Mouse (Mus musculus) heart, adult 9 months (tissue): ENCODE data around the gene Zfp800.

ENCODE experiments used
- DNase-seq, 2 experiments: peaks; one replicate each; pipeline ENCODE4 v3.0.0; 2022; ENCODE audit warnings: low spot score in 2 of 2

Gene Zfp800

DNA sequence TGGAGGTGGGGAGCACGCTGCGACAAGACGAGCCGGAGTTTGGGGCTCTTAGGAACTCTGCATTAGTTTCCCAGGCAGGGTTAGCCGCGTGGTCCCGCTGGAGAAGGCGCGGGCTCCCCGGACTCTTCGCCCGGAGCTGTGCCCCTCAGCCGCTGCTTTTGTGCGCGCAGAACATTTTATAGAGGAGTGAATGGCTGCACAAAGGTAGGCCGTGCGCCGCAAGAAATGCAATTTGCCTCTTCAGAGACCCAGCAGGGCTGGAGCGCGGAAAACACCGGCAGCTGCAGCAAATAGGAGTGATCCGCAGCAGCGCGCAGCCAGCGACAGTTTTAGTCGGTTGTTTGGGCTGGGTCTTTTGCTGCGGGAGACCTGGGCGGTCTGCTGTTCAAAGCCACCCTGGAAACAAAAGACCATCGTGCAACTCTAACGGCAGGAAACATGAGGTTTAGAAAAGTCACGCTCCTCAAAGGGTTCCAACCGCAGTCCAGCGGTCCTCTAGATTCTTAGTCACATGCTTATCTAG, at the start of gene Zfp800:
Gene Zfp800 (minus strand): TSS at position 325 of the 523 bp plus-strand sequence.
- DNase-seq: no peak

GRCm38 (mm10) chr6:28431538-28431855, 33.7 kb upstream of the Zfp800 start:
- no peak for DNase-seq

DNA sequence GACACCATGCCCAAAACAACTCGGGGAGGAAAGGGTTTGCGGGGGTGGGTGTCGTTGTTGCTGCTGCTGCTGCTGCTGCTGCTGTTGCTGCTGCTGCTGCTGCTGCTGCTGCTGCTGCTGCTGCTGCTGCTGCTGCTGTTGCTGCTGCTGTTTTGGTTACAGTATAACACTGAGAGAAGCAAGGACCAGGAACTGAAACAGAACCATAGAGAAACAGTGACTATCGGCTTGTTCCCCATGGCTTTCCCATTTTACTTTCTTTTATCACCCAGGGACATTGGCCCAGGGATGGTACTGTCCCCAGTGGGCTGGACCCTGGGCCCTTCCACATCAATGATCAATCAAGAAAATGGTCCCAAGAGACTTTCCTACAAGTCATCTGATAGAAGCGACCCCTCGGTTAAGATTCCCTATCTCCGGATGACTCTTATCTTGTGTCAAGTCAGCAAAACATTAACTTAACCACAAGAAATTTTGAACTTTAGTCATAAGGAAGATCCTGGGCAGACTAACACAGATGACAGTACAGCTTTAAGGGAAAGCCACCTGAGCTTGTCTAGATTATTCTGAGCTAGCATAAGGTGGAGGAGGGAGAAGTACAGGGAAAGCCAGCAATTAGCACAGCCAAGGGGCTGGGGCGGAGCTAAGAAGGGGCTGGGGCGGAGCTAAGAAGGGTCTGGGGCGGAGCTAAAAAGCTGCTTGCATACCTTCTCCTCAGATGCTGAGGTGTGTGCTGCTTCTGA, 33.2 kb upstream of the Zfp800 start:
- no peak for DNase-seq

GRCm38 (mm10) chr6:28429870-28430269, 32.1 kb upstream of the Zfp800 start:
- no peak for DNase-seq

GRCm38 (mm10) chr6:28428290-28428689, 30.5 kb upstream of the Zfp800 start, which contains the start of gene Gcc1:
TSS of gene Gcc1 (minus strand) at chr6:28428390.
- no peak for DNase-seq

DNA sequence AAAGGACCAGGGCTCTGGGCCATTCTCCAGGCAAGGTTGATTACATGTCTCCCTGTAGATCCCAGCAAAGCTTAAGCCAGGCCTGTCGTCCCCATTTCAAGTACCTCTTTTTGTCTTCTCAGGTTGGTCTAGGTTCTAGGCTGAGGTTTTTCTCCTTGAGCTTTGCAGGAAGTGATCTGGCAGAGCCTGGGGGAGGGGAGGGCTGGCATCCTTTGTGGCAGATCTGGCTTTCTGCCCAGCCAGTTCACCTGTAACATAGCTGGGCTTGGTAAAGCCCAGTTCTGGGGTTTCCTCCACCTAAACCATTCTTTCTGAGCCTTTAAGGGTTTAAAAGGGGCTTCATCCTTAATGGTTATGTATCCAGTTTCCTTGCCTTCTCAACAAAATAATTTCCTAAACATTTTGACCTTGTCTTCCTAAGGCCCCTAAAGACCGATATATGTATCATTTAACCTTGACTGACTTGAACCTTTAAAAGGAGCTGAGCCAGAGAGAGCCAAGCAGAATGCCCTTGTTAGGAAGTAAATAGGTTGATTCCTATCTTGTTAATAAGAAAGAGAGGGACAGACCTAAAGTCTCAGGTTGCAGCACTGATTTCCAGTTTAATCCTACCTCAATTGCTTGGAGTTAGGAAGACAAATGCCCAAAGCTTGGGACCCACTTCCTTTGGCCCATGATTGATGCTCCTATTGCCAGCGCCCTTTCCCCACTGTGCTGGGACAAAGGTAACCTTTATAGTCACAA, 29.5 kb upstream of the Zfp800 start, which contains the start of gene Fscn3:
Gene Fscn3 (plus strand): TSS at position 694 of the 744 bp plus-strand sequence.
- DNase-seq: no peak

GRCm38 (mm10) chr6:28425019-28425418, 27.2 kb upstream of the Zfp800 start:
- no peak for DNase-seq

GRCm38 (mm10) chr6:28423767-28424695, 26.2 kb upstream of the Zfp800 start:
- peak; percentile 57 for DNase-seq

DNA sequence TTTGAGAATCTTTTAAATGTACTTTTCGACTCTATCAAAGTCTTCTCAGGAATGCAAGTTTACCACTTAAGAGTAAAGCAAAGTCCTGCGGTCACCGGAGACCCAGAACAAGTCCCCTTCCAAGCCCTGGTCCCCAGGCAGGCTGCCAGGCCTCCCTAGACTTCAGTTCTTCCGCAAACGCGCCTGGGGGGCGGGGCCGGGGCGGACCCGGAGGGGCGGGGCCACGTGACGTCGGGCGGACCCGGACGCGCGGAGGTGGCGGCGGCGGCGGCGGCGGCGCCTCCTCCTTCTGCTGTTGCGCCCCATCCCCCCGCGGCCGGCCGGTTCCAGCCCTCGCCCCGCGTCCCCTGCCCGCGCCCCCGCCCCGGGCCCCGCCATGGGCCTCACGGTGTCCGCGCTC, 25.5 kb upstream of the Zfp800 start, which contains the start of gene Arf5:
Gene Arf5 (plus strand): TSS at position 248 of the 400 bp plus-strand sequence.
- peak; percentile 93 to 94 for DNase-seq

GRCm38 (mm10) chr6:28422651-28423290, 25.0 kb upstream of the Zfp800 start:
- DNase-seq: no peak

DNA sequence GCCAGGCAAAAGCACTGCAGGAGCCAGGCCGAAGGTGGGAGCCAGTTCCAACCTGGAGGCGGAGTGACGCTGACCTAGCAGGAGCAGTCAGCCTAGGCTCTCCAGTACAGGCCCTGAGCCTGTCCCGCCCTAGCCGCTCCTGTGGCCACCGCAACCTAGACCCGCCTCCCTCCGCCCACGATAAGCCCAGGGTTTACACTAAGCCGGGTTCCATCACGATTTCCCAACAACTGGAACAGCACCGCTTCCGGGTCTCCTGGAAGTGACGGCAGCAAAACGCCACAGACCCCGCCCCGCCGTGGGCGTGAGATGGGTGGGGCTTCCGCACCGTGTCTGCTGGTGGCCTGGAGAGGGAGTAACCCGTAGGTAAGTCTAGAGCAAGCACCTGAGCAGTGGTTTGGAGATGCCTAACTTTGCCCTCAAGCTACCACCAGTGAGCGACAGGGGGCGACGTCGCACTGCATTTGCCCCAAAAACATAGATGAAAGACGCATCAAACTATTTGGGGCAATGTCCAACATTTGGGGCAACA, 23.7 kb upstream of the Zfp800 start:
- DNase-seq: peak; percentile 92 to 96

- DNase-seq: no peak
These were observed 23.1 kb upstream of the Zfp800 start for GRCm38 (mm10) chr6:28420865-28421264.

GRCm38 (mm10) chr6:28420361-28420760, 22.6 kb upstream of the Zfp800 start:
- DNase-seq: no peak

- no peak for DNase-seq
These were observed 21.9 kb upstream of the Zfp800 start for GRCm38 (mm10) chr6:28419673-28420072.

DNA sequence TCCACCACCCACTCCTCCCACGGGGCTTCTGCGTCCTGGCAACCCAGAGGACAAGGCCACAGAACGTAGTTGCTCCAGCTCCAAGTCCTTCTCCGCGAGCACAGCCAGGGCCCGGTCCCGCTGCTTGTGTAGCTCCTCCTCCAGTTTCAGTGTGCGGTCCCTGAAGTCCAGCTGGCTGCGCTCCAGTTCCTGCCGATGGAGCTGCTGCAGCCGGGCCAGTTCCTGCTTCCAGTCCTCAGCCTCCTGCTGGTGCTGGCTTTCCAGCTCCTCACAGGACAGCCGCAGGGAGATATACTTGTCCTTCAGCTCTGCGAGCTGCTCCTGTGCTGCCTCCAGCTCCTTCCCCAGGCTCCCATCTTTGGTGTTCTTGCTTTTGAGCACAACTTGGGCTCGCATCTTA, 20.6 kb upstream of the Zfp800 start:
- DNase-seq: peak; percentile 92

DNA sequence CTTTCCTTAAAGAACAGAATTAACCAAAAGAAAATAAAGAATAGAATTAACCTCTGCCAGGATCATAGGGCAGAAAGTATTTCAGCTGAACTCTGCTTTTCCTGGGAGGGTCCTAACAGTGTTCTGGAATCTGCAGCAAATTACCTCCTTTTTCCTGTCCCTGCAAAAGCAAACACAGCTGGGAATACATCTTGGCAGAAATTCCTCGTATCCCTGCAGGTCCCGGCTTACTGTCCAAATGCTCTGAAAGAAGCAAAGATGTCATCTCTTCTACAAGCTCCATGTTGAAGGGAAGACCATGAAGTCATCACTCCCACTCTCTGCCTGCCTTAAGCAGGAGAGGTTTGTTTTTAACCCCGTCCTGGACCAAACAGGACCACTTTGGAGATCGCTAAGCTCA, 19.2 kb upstream of the Zfp800 start:
- peak; percentile 43 to 71 for DNase-seq

GRCm38 (mm10) chr6:28411236-28411635, 13.4 kb upstream of the Zfp800 start:
- DNase-seq: no peak

DNA sequence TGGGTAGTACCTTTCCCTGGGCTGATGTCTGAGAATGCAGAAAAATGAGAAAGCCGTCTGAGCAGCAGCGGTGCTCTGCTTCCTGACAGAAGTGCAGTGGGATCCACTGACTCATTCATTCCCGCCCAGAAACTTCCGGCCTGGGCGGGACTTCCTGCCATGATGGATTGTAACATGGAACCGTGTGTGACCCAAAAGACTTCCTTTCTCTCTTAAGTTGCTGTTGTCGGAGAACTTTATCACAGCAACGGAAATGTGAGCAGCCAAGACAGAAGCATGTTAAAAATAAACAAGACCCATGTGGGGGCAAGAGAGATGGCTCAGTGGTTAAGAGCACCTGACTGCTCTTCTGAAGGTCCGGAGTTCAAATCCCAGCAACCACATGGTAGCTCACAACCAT, 12.2 kb upstream of the Zfp800 start:
- peak; percentile 53 to 66 for DNase-seq

DNA sequence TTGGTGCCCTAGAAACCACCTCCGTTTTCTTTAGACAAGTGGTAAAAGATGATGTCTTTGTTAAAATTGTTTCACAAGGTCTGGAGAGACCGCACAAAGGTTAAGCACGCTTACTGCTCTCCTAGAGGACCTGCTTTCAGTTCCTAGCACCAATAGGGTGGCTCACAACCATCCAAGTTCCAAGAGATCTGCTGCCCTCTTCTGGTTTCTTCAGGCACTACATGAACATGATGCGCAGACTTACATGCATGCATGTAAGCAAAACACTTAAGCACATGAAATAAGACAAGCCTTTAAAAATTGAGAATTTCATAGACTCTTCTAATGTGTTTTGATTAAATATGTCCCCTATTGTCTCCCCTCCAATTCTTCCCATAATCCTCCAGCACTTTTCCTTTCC, 2.0 kb upstream of the Zfp800 start:
- DNase-seq: no peak

DNA sequence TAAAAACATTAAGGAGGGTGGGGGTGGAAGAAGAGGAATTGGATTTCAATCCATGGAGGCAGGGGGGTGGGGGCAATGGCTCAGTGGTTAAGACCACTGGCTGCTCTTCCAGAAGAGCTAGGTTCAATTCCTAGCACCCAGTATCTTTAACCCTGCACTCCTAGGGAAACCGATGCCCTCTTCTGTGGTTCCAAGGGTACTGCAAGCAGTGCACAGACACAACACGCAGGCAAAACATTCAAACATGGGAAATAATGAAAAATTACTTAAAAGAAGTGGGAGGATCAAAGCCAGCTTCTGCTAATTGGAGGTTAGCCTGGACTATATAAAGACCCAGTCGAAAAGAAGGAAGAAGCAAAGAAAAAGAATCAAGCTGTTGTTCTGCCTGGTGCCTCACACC, 921 bp upstream of the Zfp800 start:
- DNase-seq: no peak
